Mouse (Mus musculus): ENCODE results near the gene Hunk.

- TF ChIP-seq GATA1 (IDR thresholded peaks at IDR 0.05; ENCODE audit: borderline replicate concordance, low read length) (no peak), FLI1 (IDR thresholded peaks at IDR 0.05; ENCODE audit: low read length) (no peak)
Observed at GRCm38 (mm10) chr16:90384058-90384457, 1.8 kb upstream of the Hunk start.
